Mouse (Mus musculus) yolk sac, embryonic 10.5 days (tissue): ENCODE data around the gene Lmod2.

Experiments used
- DNase-seq: peaks from one replicate; pipeline ENCODE4 v3.0.0-alpha.2; 2017; ENCODE audit warnings: low spot score

The Lmod2 gene

DNA sequence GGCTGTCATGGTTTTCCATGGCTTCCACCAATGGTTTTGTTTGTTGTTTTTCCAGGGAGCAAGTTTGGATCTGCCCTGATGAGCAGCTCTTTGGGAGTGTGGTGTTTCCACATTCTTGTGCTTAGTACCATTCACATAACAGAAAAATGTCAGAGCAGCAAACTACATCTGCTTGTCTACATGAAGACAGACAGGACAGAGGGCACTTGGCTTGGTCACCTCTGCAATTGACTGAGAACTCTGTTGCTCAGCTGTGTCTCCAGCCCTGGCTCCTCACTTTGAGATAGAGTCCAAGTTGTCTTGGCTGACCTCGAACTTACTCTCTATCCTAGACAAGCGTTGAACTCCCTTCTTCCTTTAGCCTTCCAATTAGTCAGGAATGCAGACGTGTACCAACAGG lies 4.8 kb downstream of the Lmod2 start:
- DNase-seq: no peak

GRCm38 (mm10) chr6:24602993-24603392 lies 5.4 kb downstream of the Lmod2 start:
- no peak for DNase-seq

DNA sequence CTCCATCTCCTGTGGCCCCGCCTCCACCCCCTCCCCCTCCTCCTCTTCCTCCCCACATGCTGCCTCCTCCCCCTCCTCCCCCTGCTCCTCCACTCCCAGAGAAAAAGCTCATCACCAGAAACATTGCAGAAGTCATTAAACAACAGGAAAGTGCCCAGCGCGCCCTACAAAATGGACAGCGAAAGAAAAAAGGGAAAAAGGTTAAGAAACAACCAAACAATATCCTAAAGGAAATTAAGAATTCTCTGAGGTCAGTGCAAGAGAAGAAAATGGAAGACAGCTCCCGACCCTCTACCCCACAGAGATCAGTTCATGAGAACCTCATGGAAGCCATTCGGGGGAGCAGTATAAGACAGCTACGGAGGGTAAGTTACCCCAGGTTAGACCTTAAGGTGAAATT lies 6.7 kb downstream of the Lmod2 start:
- no peak for DNase-seq

DNA sequence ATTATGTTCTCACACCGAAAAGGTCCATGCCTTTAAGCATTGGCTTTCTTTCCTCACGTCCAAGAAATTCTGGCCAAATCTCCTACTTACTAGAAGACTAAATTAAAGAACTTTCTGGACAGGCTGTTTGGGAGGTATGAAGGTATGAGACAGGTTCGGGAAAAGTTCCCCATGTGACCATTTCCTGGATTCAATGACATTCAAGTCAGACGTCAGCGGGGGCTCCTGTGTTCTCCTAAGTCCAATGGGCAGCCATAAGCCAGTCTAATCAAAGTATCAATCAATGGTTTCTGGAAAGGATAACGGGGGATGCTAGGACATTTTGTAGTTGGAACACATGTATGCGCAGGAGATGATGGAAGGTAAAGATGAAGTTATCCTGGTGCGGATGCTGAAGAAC lies 8.1 kb downstream of the Lmod2 start:
- DNase-seq: no peak

DNA sequence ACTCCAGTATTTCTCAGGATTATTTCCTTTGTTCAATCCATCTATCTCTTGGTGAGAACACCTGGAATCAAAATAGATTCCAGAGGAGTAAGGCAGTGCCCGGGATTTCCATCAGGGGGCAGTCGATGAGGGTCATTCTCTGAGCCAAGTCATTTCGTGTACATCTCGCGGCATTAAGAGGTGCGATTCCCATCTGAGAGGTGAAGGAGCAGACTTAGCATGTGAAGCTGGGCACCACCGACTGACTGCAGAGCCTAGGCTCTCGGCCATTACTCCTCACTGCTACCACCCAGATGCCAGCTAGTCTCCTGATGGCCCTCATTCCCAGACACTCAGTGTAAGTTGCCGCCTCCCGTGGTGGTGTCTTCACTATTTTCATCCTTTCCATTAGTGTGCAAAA lies 8.9 kb downstream of the Lmod2 start:
- no peak for DNase-seq

GRCm38 (mm10) chr6:24607531-24607930 lies 10.0 kb downstream of the Lmod2 start:
- no peak for DNase-seq

DNA sequence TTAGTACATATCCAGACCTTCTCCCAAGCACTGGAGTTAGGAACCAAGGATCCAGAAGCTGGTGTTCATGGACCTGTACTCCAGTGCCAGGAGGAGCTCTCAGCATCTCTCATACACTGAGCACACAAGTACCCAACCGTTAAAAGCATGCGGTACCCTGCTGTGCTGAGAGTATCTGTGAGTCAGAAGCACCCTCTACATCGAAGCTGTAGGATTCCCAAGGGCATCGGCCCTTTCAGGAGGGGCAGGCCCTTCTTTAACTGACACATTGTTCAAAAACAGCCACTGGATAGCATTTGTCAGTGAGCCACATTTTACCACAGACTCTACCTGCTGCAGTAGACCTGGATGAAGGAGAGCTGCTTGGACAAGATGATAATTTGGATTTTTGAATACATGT lies 10.6 kb downstream of the Lmod2 start:
- DNase-seq: no peak

DNA sequence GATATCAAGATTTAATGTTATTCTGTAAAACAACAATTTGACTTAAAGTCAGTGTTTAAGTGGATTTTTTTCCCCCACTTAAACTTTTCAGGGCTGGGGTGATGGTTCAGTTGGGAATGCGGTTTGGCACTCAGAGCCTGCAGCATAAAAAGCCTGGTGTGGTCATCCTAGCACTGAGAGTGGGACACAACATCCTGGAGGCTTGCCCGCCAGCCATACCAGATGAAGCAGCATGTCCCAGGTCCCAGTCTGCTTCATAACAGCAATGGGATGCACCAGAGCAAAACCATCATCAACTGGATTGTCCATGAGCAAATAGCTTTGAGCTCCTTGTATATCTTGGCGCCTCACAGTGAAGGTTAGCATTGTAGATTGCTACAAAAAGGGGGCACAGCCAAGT lies 11.1 kb downstream of the Lmod2 start:
- DNase-seq: no peak

- no peak for DNase-seq
Observed at GRCm38 (mm10) chr6:24609531-24609930, 12.0 kb downstream of the Lmod2 start.

DNA sequence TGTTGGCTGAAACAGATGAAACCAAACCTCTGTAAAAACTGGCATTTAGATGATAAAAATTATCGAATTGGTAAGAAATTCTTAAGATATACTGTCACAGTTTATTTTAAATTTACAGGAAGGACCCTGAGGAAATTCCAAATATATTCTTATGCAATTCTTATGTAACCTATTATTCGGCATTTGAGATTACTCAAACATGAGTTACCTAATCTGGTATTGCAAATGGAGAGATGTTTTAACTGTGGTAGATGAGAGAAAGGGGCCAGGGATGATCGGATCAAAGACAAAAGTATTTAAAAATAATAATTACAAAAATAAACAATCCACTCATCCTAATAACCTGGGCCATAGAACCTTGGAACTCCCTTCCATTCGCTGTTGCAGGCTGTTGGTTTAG lies 12.8 kb downstream of the Lmod2 start:
- DNase-seq: no peak

DNA sequence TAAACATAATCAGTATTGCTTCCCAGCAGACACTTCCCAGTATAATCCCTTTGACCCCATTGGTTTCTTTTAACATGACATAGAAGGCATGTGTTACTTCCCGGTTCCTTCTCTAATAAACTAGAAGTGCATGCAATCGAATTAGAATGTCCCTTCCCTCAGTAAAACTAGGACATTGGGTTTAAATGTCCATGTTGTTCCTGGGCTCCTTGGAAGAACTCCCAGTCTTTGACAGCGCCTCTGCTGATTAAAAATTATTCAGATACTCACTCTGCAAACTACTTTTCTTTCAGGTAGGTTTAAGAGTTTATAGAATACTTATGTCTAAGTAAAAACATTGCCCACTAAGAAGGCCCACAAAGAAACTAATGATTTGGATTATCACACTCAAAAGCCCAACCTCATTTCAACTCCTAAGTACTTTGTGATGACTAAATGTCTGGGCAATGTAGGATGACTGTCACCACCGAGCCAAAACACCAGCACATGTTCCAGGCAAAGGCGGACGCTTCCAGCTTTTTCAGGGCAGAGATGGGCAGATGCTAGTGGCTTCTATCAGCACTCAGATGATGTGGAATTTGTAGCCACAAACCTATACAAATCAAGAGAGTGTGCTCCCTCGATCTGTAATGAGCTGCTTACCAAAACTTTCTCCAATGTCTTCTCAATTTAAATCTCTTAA lies 14.7 kb downstream of the Lmod2 start:
- DNase-seq: no peak

DNA sequence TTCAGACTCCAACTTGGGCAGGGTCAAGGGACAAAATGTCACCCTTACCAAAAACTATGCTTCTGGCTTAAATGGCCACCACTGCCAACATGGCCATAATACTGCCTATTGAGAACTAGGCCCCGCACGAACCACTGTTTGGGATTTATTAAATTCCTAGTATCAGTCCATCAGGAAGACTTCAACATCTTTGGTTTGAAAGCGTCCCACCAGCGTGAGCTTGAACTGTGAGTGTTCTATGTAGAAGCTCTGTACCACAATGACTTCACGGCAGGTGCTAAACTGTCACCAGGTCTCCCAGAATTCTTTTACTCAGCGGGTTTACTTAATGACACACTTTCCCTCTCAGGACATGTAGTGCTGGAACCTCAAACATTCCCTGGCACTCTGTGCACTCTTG lies 15.8 kb downstream of the Lmod2 start:
- no peak for DNase-seq

DNA sequence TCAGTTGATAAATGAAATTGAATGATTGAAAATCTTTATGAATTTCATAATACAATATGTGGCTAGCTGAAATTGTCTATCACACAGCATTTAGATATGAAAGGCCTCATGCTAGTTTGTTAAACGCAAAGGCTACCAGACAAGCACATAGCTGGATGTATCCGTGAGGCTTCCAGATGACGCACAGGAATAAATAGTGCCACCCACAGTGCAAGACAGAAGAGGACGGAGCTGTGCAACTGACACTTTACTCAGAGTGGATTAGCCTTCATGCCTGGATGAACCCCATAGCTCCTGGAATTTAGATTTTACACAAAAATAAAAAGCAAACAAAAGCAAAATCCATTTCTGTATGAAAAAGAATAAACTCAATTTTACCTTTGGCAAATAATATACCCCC lies 16.4 kb downstream of the Lmod2 start:
- DNase-seq: no peak

DNA sequence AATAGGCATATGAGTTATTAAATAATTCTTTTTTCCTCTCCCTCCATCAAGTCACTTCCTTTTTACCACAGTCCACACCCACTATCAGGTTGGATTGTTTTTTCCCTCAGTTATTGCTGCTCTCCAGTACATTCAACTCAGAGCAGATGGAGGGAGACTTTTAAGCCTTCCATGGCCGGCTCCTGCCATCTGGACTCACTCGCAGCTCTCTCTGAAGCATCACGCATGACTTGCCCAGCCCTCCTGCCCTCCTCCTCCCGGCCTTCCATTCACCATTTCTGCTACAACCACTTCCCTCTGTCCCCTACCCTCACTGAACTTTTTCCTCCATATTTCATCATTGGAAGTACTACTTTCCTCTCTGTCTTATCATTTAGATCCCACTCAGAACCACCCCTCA lies 19.2 kb downstream of the Lmod2 start:
- DNase-seq: no peak

DNA sequence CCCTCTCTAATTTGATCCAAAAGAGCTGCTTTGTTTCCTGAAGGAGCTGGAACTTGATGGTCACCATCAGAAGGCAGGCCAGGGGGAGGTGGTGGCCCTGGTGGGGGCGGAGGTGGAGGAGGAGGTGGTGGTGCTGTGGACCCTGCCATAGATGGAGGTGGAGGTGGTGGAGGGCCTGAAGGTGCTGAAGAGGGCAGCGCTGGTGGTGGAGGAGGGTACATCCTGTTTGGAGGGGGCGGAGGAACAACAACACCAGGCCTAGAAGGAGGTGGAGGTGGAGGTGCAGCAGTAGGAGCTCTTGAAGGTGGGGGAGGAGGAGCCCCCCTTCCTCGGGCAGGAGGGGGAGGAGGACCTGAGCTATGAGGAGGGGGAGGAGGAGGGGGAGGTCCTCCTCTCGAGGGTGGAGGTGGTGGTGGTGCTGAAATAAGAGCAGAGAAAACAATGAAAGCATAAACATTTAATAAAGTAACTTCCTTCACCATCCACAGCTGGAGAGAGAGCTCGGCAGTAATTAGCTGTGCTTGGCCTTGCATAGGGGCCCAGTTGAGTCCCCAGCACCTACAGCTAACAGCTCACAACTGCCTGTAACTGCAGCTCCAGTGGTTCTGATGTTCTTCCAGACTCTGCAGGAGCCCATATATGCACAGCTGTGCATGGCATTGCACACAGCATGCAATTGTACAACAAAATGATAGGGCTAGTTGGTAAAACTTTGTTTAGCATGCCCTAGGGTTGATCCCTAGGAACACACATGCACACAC lies 21.9 kb downstream of the Lmod2 start:
- no peak for DNase-seq

GRCm38 (mm10) chr6:24620936-24621335 lies 23.4 kb downstream of the Lmod2 start:
- DNase-seq: no peak

DNA sequence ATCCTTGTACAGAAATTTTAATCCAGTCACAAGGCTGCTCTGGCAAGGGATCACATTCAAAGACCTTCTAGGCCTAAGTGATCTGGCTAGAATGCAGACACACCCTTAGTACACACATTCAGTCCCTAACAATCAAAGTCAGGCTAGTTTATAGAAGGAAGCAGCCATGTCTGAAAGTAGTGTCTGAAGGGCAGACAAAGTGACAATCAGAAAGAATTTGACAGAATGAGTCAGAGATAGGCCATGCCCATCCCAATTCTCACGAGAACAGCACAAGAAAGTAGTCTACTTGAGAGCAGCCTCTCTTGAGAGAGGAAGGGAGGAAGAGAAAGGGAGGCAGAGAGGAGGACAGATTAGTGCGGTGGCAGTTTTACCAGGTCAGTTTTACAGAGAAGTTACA lies 24.5 kb downstream of the Lmod2 start:
- no peak for DNase-seq

DNA sequence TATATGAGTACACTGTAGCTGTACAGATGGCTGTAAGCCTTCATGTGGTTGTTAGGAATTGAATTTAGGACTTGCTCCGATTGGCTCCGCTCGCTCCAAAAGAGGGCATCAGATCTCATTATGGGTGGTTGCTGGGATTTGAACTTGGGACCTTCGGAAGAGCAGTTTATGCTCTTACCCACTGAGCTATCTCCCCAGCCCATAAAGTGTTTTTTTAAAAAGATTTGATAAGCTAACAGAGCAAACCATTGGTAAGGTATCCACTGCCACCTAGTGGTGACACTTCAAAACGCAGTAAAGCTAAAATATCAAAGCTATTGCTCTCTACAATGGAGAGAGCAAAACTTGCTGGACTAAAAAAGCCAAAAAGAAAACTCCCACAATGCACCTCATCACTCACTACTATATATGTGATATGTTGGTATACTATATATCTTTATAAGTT lies 30.0 kb downstream of the Lmod2 start:
- DNase-seq: peak; percentile 43

DNA sequence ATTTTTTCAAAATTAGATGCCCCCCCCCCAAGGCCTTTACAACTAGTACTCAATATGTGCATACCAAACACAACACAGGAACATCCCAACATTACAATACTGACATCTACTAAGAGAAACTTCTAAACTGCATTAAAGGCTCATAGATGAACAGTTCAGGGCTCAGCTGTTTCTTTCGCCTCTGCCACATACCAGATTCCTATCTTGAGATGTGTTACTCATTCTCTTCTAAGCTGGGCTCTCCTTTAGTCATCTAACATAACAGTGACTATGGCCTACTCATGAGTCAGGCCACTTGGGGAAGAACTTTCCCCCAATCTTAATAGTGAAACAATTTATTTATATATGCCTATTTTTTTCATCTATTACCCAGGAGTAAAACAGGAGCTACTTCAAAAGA lies 30.9 kb downstream of the Lmod2 start:
- no peak for DNase-seq

GRCm38 (mm10) chr6:24632061-24632460 lies 34.5 kb downstream of the Lmod2 start:
- peak; percentile 53 for DNase-seq

GRCm38 (mm10) chr6:24634065-24634464 lies 36.5 kb downstream of the Lmod2 start:
- no peak for DNase-seq

DNA sequence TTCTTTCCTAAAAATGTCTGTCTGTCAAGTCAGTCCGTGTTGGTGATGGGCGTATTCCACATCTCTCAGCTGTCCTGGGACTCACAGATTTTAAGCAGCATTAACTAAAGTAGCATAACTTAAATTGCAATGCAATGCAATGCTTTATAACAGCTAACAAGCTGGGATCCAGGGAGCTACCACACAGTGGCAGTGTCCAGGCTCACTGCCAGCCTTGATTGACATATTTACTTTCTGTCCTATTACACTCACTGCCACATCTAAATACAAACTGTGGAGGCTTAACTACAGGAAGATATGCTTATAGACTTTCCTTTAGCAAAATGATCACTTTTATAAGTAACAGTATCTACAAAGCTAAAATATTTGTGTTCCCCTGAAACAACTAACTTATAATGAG lies 38.3 kb downstream of the Lmod2 start:
- DNase-seq: no peak

GRCm38 (mm10) chr6:24641286-24641685 lies 43.7 kb downstream of the Lmod2 start:
- no peak for DNase-seq

DNA sequence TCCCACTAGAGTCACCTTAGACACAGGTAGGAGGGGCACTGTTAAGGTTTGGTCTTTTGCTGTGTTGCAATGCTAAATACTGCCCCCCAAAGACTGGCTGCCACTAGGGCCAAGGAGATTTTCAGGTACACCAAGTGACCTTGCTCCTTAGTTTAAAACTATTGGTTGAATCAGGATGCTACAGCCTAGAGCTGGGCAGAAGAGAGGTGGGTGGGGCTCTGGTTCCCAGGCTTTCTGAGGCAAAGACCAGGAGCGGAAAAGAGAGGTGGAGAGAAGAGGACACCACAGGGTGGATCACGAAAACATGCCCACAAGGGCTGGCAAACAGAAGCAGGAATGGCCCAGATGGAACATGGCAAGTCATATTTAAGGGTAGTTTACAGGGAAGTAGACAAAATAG lies 44.6 kb downstream of the Lmod2 start:
- DNase-seq: no peak
